Mouse (Mus musculus): ENCODE results near the gene Akap13. TPM values are rescaled to one million over a fixed set of nuclear protein-coding genes. Genes with fewer than 3 reads are reported as not detected.

The Akap13 gene
- polyA plus RNA-seq, 1 experiment from 2014 or later: 17.4 TPM

DNA sequence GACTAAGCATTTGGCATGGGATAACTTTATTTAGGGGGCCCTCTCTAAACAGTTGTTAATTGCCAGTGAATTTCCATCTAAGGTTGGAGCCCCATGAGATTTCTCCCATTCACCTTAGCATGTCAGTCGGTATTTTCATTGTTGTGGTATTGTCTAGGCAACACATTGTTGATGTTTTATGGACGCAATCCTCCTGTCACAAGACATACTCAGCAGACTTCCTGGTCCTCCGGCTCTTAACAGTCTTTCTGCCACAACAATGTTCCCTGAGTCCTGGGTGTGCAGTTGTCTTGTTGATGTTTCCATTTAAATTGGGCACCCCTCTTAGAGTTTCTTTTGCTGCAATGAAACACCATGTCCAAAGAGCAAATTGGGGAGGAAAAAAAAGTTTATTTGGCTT lies 177.6 kb downstream of the Akap13 start:
- Histone ChIP-seq H3K4me2 (replicated peaks; ENCODE audit: low read depth) (no peak overlapping the region), H3K27me3 (replicated peaks; ENCODE audit: control insufficient read depth, insufficient read depth, low read length) (no peaks in the 10 kb centered on the region), H3K9me3 (ENCODE audit: control insufficient read depth) (no peaks in the 10 kb centered on the region), H3K36me3 (ENCODE audit: control insufficient read depth, insufficient read depth) (no peaks in the 10 kb centered on the region), H3K4me1 (replicated peaks; ENCODE audit: control insufficient read depth, insufficient read depth, low read length) (peaks cover 8% of the 10 kb centered on the region; the same call in 1 of the 2 replicates), H3K9ac (ENCODE audit: low read depth, low read length) (no peak overlapping the region), H3K27ac (ENCODE audit: low read depth, low read length) (0 out of 2 replicates have a peak overlapping the region, but pooled peaks have one; percentile 30), H3K4me3 (ENCODE audit: low read depth, low read length) (no peak overlapping the region)
- ATAC-seq: peak; percentile 87
- no peak for TF ChIP-seq CTCF (IDR thresholded peaks at IDR 0.05; ENCODE audit: low read depth)
- WGBS: 21% methylated on average over 3 of the region's 3 CpGs

DNA sequence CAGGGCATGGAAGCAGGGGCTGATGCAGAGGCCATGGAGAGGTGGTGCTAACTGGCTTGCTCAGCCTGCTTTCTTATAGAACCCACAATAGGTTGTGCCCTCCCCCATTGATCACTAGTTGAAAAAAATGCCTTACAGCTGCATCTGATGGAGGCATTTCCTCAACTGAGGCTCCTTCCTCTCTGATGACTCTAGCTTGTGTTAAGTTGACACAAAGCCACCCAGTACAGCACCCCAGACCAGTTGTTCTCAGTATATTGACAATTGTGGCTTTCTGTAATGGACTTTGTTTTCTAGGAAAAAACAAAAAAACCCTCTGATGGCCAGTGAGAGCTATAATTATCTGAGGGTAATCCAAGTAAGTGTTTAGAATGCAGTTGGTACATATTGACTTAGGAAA lies 178.1 kb downstream of the Akap13 start:
- peak; percentile 65 for ATAC-seq
- no peak for TF ChIP-seq CTCF (IDR thresholded peaks at IDR 0.05; ENCODE audit: low read depth)

DNA sequence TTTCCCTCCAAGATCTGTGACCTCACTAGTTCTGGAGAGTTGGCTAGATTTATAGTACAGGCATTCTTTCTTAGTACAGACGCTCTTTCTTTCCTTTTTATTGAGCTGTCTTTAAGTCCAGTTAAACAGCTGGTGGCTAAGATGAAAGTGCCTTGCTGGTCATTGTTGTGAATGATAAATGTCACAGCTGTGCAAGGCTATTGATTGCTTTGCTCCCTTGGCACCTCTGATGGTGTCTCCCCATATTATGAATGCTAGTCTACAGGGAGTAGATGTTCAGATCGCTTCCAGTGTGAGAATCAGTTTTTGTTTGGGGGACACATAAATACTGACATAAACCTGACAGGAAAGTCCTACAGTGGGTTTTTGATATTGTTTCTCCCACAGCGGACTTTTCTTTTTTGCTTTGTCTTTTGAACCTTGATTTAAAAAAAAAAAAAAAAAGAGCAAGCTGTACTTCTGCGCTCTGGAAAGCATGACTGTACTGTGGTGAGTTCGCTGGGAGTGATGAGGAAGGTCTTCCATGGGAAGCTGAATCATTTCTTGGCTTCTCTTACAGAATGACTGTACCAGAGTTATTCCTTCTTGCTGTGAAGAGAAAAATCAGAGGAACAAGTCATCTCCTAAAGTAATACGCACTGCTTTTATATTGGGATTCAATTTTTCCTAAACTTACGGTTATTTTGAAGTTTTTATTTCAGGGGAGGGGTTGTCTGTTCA lies 178.6 kb downstream of the Akap13 start:
- Histone ChIP-seq H3K4me1 (replicated peaks; ENCODE audit: control insufficient read depth, insufficient read depth, low read length) (peaks cover 8% of the 10 kb centered on the region; the same call in 1 of the 2 replicates), H3K27me3 (replicated peaks; ENCODE audit: control insufficient read depth, insufficient read depth, low read length) (no peaks in the 10 kb centered on the region), H3K9ac (ENCODE audit: low read depth, low read length) (no peak overlapping the region), H3K9me3 (ENCODE audit: control insufficient read depth) (no peaks in the 10 kb centered on the region), H3K36me3 (ENCODE audit: control insufficient read depth, insufficient read depth) (no peaks in the 10 kb centered on the region), H3K27ac (ENCODE audit: low read depth, low read length) (0 out of 2 replicates have a peak overlapping the region, but pooled peaks have one; percentile 30), H3K4me3 (ENCODE audit: low read depth, low read length) (no peak overlapping the region), H3K4me2 (replicated peaks; ENCODE audit: low read depth) (no peak overlapping the region)
- TF ChIP-seq CTCF (IDR thresholded peaks at IDR 0.05; ENCODE audit: low read depth): no peak
- WGBS: 72% methylated on average over 7 of the region's 7 CpGs
- no peak; the same call in 1 of the 2 replicates for ATAC-seq

More for the DNA sequence above, 178.1 kb downstream of the Akap13 start:
- Histone ChIP-seq H3K36me3 (ENCODE audit: control insufficient read depth, insufficient read depth) (no peaks in the 10 kb centered on the region), H3K27me3 (replicated peaks; ENCODE audit: control insufficient read depth, insufficient read depth, low read length) (no peaks in the 10 kb centered on the region), H3K4me2 (replicated peaks; ENCODE audit: low read depth) (no peak overlapping the region), H3K27ac (ENCODE audit: low read depth, low read length) (0 out of 2 replicates have a peak overlapping the region, but pooled peaks have one; percentile 30), H3K4me3 (ENCODE audit: low read depth, low read length) (no peak overlapping the region), H3K4me1 (replicated peaks; ENCODE audit: control insufficient read depth, insufficient read depth, low read length) (peaks cover 8% of the 10 kb centered on the region; the same call in 1 of the 2 replicates), H3K9me3 (ENCODE audit: control insufficient read depth) (no peaks in the 10 kb centered on the region), H3K9ac (ENCODE audit: low read depth, low read length) (no peak overlapping the region)

DNA sequence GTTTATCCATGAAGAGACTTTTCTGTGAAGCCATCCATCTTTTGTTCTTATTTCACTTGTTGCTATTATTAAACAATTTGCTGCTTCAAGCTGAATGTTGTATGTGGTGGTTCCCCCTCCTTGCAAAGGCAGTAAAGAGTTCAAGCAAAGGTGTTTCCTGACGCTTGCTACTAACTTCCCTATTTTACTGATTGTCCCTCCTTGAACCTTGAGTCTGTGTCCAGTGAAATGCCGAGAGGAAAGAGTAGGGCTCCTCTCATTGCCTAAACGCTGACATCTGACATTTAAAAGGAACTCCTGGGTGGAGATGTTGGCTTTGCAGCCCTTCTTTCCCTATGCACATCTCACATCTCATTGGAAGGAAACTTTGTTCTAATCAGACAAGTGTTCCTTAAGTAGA lies 183.4 kb downstream of the Akap13 start:
- H3K4me2 ChIP-seq (replicated peaks; ENCODE audit: low read depth): no peak overlapping the region
- no peaks in the 10 kb centered on the region for H3K27me3 ChIP-seq (replicated peaks; ENCODE audit: control insufficient read depth, insufficient read depth, low read length)
- no peak overlapping the region for H3K9ac ChIP-seq (ENCODE audit: low read depth, low read length)
- no peaks in the 10 kb centered on the region for H3K36me3 ChIP-seq (ENCODE audit: control insufficient read depth, insufficient read depth)
- 56% methylated on average over 3 of the region's 3 CpGs for WGBS
- no peak for TF ChIP-seq CTCF (IDR thresholded peaks at IDR 0.05; ENCODE audit: low read depth)
- H3K27ac ChIP-seq (ENCODE audit: low read depth, low read length): no peak overlapping the region
- H3K4me1 ChIP-seq (replicated peaks; ENCODE audit: control insufficient read depth, insufficient read depth, low read length): peaks cover 13% of the 10 kb centered on the region; the same call in 1 of the 2 replicates
- no peak overlapping the region for H3K4me3 ChIP-seq (ENCODE audit: low read depth, low read length)
- no peak for ATAC-seq
- no peaks in the 10 kb centered on the region for H3K9me3 ChIP-seq (ENCODE audit: control insufficient read depth)

DNA sequence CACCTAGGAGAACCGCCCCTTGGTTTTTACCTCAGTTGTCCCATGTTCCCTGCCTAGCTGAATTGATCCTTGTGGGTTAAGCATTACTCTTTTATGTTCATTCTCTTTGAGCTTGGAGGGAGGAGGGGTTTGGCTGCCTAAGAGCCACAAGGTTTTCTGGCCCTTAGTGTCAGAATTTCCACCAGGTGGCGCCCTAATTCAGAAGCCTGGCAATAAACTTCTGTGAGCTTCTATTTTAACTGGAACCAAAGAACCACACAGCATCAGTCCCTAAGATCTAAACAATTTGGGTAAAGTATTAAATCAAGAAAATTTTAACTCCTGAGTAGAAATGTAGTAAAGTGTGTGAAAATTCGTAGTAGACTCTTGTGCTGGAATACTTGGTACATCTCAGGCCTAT lies 184.2 kb downstream of the Akap13 start:
- 29% methylated on average over 3 of the region's 3 CpGs for WGBS
- Histone ChIP-seq H3K9me3 (ENCODE audit: control insufficient read depth) (no peaks in the 10 kb centered on the region), H3K27me3 (replicated peaks; ENCODE audit: control insufficient read depth, insufficient read depth, low read length) (no peaks in the 10 kb centered on the region), H3K4me2 (replicated peaks; ENCODE audit: low read depth) (no peak overlapping the region), H3K4me1 (replicated peaks; ENCODE audit: control insufficient read depth, insufficient read depth, low read length) (peaks cover 13% of the 10 kb centered on the region; the same call in 1 of the 2 replicates), H3K9ac (ENCODE audit: low read depth, low read length) (no peak overlapping the region), H3K36me3 (ENCODE audit: control insufficient read depth, insufficient read depth) (no peaks in the 10 kb centered on the region), H3K4me3 (ENCODE audit: low read depth, low read length) (no peak overlapping the region), H3K27ac (ENCODE audit: low read depth, low read length) (no peak overlapping the region)
- ATAC-seq: no peak
- TF ChIP-seq CTCF (IDR thresholded peaks at IDR 0.05; ENCODE audit: low read depth): peak; percentile 78

DNA sequence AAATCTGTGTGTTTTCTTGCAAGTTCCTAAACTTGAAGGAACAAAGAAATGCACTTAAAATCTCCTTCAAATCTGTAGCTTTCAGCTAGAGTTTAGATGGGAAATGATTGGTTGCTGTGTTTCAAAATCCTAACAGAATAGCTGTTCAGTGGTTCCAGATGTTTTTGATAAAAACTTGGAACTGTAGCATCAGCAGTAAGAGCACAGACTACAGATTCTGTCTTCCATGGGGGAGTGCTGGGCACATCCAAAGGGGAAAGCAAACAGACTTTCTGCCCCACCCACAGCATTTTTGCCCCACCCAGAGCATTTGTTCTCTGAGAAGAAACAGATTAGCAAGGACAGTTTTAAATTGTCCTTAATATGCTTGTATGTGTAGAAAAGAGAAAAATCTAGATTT lies 184.7 kb downstream of the Akap13 start:
- no peak for ATAC-seq
- Histone ChIP-seq H3K4me1 (replicated peaks; ENCODE audit: control insufficient read depth, insufficient read depth, low read length) (peaks cover 13% of the 10 kb centered on the region; the same call in 1 of the 2 replicates), H3K27ac (ENCODE audit: low read depth, low read length) (no peak overlapping the region), H3K9me3 (ENCODE audit: control insufficient read depth) (no peaks in the 10 kb centered on the region), H3K9ac (ENCODE audit: low read depth, low read length) (no peak overlapping the region), H3K27me3 (replicated peaks; ENCODE audit: control insufficient read depth, insufficient read depth, low read length) (no peaks in the 10 kb centered on the region), H3K36me3 (ENCODE audit: control insufficient read depth, insufficient read depth) (no peaks in the 10 kb centered on the region), H3K4me3 (ENCODE audit: low read depth, low read length) (no peak overlapping the region), H3K4me2 (replicated peaks; ENCODE audit: low read depth) (no peak overlapping the region)
- no peak for TF ChIP-seq CTCF (IDR thresholded peaks at IDR 0.05; ENCODE audit: low read depth)

All from intestine, postnatal 0 days (tissue).